Mouse (Mus musculus) monocyte, adult 5-6 weeks (primary cell): Measurements from ENCODE around the gene Slc38a1. TPM values are rescaled to one million over a fixed set of nuclear protein-coding genes. Genes with fewer than 3 reads are reported as not detected.

Source experiments
- ATAC-seq: fragments of 153-309, 156-312 bp; replicated peaks from 2 replicates; pipeline ENCODE4 v1.8.0; 2017; ENCODE audit warnings: mild to moderate bottlenecking; ENCODE audit not compliant: low TSS enrichment, insufficient number of reproducible peaks, severe bottlenecking, poor library complexity, low FRiP score
- total RNA-seq: library from RNA; stranded (forward); fragments of 200-1000, 200-491, 200-594 nt; gene quantifications from 3 replicates; pipeline ENCODE4 v1.2.3, GENCODE M21; 2017

Gene Slc38a1
- total RNA-seq, 1 experiment from 2014 or later, result 76.1 TPM

- ATAC-seq, result peak; percentile 80
Measured at GRCm38 (mm10) chr15:96665889-96666288, 23.2 kb upstream of the Slc38a1 start.

DNA sequence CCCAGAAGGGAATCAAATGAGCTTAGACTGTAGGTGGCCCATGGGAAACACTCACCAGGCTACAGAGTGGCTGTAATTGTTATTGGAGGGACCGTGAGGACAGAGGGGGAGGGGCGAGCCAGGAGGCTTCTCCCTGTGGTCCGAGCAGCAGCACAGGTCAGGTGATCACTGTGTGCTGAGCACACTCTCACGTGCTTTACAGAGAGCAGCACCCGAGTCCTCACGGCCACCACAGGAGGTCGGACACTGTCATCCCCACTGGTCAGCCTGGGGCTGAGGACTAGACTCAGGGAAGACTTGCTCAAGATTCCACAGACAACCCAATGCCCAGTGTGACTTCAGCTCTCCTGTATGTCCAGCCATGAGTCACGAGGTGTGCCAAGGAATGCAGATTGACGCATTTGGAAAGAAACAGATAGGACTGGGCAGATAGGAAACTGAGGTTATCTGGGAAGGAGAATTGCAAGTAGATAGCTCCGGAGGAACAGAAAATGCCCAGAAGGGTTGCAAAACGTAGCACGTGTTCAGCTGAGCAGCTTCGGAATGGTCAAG, 18.0 kb upstream of the Slc38a1 start:
- 0 out of 2 replicates have a peak, but pooled peaks have one; percentile 15 for ATAC-seq

DNA sequence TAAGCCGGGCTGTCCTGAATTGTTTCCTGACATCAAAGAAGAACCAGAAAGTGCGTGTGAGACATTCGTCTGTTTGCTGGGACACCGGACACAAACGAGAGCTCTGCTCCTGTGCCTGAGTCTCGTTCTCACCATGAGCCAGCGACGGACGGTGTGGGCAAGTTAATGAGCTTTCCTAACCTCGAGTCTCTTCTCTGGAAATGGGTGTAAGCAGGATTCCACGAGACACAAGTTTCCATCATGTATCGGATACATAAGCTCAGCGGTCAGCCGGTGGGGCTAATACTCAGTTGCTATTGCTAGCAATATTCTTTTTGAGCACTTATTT, 15.5 kb upstream of the Slc38a1 start:
- ATAC-seq, result no peak

- no peak for ATAC-seq
Measured at GRCm38 (mm10) chr15:96657576-96658274, 15.0 kb upstream of the Slc38a1 start.

DNA sequence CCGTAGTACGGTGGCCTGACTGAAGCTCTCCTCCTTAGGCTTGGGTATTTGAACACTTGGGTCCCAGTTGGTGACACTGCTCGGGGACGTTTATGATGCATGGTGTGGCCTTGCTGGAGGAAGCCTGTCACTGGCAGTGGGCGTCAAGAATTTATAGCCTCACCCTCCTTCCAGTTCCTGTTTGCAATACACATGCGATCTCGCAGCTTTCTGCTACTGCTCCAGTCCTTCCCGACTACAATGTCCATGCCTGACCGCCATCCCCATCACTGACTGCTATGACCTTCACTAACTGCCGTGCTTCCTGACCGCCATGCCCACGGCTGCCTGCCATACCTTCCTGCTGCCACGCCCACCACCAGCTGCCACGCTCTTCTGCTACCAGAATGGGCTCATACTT, 12.8 kb upstream of the Slc38a1 start:
- ATAC-seq, result peak; percentile 80

GRCm38 (mm10) chr15:96654714-96655113, 12.0 kb upstream of the Slc38a1 start:
- ATAC-seq, result peak; percentile 95

GRCm38 (mm10) chr15:96653011-96653410, 10.3 kb upstream of the Slc38a1 start:
- no peak for ATAC-seq

DNA sequence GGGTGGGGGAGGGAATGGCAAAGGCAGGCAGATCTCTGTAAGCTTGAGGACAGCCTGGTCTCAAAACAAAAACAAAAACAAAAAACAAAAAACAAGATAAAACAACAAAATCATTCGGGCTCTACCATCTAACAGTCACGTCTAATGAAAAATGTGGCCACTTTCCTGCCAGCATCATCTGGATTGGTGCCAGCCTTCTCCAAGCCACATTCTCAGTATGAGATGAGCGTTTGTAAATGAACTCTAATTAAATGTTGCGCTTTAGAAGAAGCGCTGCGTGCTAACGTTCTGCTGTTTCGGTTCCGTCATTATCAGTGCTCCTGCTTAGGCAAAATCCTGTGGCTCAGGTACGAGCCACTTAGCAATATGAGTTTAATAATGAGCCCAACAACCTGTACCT, 9.8 kb upstream of the Slc38a1 start:
- ATAC-seq, result no peak

DNA sequence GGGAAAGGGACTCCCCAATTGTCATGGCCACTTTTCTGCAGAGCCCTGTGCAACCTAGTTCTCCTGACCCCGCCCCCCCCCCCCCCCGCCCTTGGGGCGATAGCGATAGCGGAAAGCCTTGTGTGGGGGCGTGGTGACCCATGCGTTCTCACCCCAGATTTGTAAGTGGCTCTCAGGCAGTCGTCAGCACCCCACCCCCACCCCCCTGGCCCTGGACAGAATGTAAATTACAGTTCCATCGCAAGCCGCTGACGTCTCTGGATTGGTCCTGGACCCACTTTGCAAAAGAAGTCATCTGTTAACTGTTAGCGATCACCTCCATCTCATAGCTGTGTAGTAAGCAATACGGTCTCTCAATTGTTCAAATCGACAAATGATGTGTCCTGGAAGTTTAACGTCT, 4.7 kb upstream of the Slc38a1 start:
- no peak for ATAC-seq

DNA sequence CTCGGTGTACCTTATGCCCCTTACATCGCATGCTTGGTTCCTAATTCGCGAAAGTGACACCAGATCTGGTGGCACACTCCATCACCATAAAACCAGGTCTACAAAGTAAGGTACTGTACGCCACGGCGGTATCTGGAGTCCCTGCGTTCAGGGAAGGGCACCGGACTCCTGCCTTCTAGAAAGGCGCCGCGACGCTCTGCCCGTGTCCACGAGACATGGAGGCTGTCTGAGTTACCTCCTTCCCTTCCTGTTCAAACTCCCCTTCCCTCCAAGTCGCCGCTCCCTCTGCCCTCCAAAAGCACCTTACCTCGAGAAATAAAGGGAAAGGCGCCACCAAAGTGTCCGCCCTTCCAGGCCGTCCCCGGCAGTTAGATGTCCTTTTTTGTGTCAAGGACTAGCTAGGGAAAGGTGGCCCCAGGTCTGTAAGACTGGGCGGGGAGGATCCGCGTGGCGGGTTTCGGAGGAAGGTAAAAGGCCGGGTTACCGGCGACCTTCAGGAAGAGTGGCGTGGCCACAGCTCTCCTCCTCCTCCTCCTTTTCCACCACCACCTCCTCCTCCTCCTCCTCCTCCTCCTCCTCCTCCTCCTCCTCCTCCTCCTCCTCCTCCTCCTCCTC, 785 bp downstream of the Slc38a1 start:
- ATAC-seq, result no peak

- peak; percentile 28; the same call in 1 of the 2 replicates for ATAC-seq
Measured at GRCm38 (mm10) chr15:96641111-96641820, 1.4 kb downstream of the Slc38a1 start.

DNA sequence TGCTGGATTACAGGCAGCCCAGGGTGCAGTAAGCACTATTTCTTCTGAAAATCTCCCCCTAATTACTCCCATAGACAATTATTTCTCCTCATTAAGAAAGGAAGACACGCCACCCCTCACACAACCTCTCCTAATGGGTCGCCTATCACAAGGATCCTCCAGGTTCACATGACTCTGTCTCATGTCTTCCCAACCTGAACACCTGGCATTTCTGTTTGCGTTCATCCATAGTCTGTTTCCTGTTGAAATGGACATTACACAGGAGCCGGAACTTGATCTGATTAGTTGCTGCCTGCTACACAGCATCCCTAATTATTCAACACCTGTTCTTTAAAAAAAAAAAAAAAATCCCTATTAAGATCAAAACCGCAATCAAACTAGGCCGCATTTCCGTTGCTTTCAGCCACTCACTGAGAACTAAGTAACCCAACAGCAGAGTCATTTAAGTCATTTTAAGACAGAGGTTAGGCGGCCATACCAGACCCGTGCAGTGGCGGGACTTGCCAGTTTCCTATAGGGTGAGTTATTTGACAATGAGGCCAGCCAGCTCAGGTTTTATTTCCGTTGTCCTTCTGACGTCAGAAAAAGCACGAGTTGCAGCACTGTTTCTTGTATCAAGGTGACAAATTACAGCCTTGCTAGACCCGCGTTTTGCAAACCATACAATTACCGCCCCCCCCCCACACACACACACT, 2.3 kb downstream of the Slc38a1 start:
- ATAC-seq, result no peak

- ATAC-seq, result no peak
Measured at GRCm38 (mm10) chr15:96639630-96640029, 3.1 kb downstream of the Slc38a1 start.

DNA sequence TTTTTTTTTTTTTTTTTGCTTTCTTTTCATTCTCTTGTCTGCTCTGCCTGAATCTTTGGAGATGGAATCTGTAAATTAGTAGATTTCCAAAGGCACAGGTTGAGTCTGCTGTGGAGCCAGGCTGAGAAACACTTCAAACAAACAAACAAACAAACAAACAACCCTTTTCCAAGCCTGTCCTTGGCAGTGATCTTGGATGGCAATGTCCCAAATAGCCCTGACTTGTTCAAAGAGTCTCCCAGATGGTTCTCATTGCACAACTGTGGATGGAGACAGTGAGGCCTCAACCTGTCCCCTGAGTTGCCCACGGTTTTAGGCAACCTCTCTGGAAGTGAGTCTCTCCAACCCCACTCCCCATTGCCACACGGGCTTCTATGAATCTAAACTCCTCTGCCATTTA, 4.1 kb downstream of the Slc38a1 start:
- no peak for ATAC-seq

DNA sequence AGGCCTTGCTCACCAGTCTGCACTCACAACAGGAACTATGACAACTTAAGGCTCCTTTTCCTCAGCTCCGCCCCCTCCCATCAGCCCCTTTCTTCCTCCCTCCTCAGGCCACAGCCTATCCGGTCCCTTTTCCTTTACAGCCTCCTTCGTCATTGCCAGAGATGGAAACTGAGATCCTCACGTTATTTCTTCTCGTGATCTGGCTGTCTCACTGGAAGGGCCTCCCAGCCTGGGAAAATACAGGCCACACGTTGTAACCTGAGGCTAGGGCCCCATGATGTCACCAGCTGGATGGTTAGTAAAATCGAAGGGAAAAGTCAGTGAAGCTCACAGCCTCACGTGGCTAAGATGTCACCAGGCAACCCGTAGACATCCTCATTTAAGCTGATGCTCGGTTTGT, 4.5 kb downstream of the Slc38a1 start:
- ATAC-seq, result peak; percentile 65

GRCm38 (mm10) chr15:96634670-96635405, 7.9 kb downstream of the Slc38a1 start:
- ATAC-seq, result no peak

- no peak for ATAC-seq
Measured at GRCm38 (mm10) chr15:96632201-96632600, 10.5 kb downstream of the Slc38a1 start.

DNA sequence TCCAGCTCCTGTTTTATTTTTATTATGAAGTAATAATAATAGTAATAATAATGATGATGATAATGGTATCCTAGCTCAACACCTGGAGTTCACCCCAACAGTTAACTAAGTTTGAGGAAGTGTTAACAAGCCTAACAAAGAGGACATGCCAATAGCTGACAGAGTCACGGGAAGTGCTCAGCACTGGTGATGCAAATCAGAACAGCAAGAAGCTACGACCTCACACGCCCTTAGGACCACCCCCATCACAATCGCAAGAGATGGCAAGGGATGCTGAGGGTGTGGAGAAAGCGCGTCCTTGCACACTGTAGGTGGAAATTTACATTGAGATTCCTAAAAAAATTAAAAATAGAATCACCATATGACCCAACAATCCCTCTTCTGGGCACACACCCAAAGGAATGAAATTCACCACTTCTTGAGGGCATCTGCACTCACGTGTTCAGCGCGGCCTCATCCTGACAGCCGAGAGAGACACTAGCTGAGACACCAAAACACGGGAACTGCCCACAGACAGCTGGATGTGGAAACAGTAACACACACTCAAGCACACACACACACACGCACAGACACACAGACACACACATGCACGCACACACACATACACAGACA, 11.5 kb downstream of the Slc38a1 start:
- no peak for ATAC-seq
